Mouse (Mus musculus): ENCODE measurements around the gene Mboat7. TPM values are rescaled to one million over a fixed set of nuclear protein-coding genes. Genes with fewer than 3 reads are reported as not detected.

Mboat7 gene
- polyA plus RNA-seq, 1 experiment = 29.9 TPM

GRCm38 (mm10) chr7:3643843-3644242 is 49.5 kb downstream of the Mboat7 start:
- TF ChIP-seq MYOG (IDR thresholded peaks at IDR 0.05; ENCODE audit: control insufficient read depth in 1 of 3, insufficient read depth in 1 of 3, insufficient read length in 2 of 3, low read depth in 2 of 3) (no peak), CEBPB (IDR thresholded peaks at IDR 0.05; ENCODE audit: insufficient read depth, poor library complexity, severe bottlenecking) (no peak), SRF (IDR thresholded peaks at IDR 0.05; ENCODE audit: control insufficient read depth, insufficient read length, low read depth) (no peak), E2F4 (IDR thresholded peaks at IDR 0.05; ENCODE audit: insufficient read depth) (no peak), MAX (IDR thresholded peaks at IDR 0.05; ENCODE audit: low read depth) (no peak), USF1 (IDR thresholded peaks at IDR 0.05; ENCODE audit: low read depth) (no peak), TCF3 (IDR thresholded peaks at IDR 0.05; ENCODE audit: insufficient read length, low read depth) (no peak), POLR2A (IDR thresholded peaks at IDR 0.05; ENCODE audit: insufficient read length, low read depth) (no peak), REST (IDR thresholded peaks at IDR 0.05; ENCODE audit: insufficient read depth, insufficient read length) (no peak), MYOD1 (IDR thresholded peaks at IDR 0.05; ENCODE audit: control insufficient read depth in 1 of 3, insufficient read length in 2 of 3, low read depth in 2 of 3) (no peak), POLR2AphosphoS2 (IDR thresholded peaks at IDR 0.05; ENCODE audit: insufficient read length, low read depth) (no peak), TCF12 (IDR thresholded peaks at IDR 0.05; ENCODE audit: insufficient read depth, poor library complexity, severe bottlenecking) (no peak)
- Histone ChIP-seq H3ac (ENCODE audit: control insufficient read depth, insufficient read length) (no peak overlapping the region), H3K27me3 (ENCODE audit: control insufficient read depth, insufficient read depth, insufficient read length) (no peaks in the 10 kb centered on the region), H3K79me2 (ENCODE audit: control insufficient read depth, insufficient read depth) (peaks cover 33% of the 10 kb centered on the region), H3K4me2 (ENCODE audit: low read depth) (peak overlapping the region; percentile 76), H3K36me3 (ENCODE audit: control insufficient read depth, insufficient read depth) (no peaks in the 10 kb centered on the region), H3K4me3 (peak overlapping the region; percentile 68)

- no peak overlapping the region for H3K4me3 ChIP-seq
- no peak overlapping the region for H3K4me2 ChIP-seq (ENCODE audit: low read depth)
- no peaks in the 10 kb centered on the region for H3K27me3 ChIP-seq (ENCODE audit: control insufficient read depth, insufficient read depth, insufficient read length)
- no peaks in the 10 kb centered on the region for H3K36me3 ChIP-seq (ENCODE audit: control insufficient read depth, insufficient read depth)
- peaks cover 29% of the 10 kb centered on the region for H3K79me2 ChIP-seq (ENCODE audit: control insufficient read depth, insufficient read depth)
- no peak for TF ChIP-seq REST (IDR thresholded peaks at IDR 0.05; ENCODE audit: insufficient read depth, insufficient read length)
- TF ChIP-seq POLR2A (IDR thresholded peaks at IDR 0.05; ENCODE audit: insufficient read length, low read depth) = no peak
- TF ChIP-seq POLR2AphosphoS2 (IDR thresholded peaks at IDR 0.05; ENCODE audit: insufficient read length, low read depth) = no peak
- TF ChIP-seq MYOG (IDR thresholded peaks at IDR 0.05; ENCODE audit: control insufficient read depth in 1 of 3, insufficient read depth in 1 of 3, insufficient read length in 2 of 3, low read depth in 2 of 3) = no peak
- no peak for TF ChIP-seq TCF3 (IDR thresholded peaks at IDR 0.05; ENCODE audit: insufficient read length, low read depth)
- TF ChIP-seq E2F4 (IDR thresholded peaks at IDR 0.05; ENCODE audit: insufficient read depth) = no peak
- no peak overlapping the region for H3ac ChIP-seq (ENCODE audit: control insufficient read depth, insufficient read length)
Observed at GRCm38 (mm10) chr7:3643412-3643811, 49.9 kb downstream of the Mboat7 start.

GRCm38 (mm10) chr7:3630478-3630815 is 62.9 kb downstream of the Mboat7 start:
- H3K27me3 ChIP-seq (ENCODE audit: control insufficient read depth, insufficient read depth, insufficient read length) = no peaks in the 10 kb centered on the region
- peaks cover 35% of the 10 kb centered on the region for H3K79me2 ChIP-seq (ENCODE audit: control insufficient read depth, insufficient read depth)
- no peak overlapping the region for H3ac ChIP-seq (ENCODE audit: control insufficient read depth, insufficient read length)
- H3K4me3 ChIP-seq = peak overlapping the region; percentile 69
- H3K4me2 ChIP-seq (ENCODE audit: low read depth) = peak overlapping the region; percentile 89
- peaks cover 12% of the 10 kb centered on the region for H3K36me3 ChIP-seq (ENCODE audit: control insufficient read depth, insufficient read depth)
- TF ChIP-seq SRF (IDR thresholded peaks at IDR 0.05; ENCODE audit: control insufficient read depth, insufficient read length, low read depth) = no peak
- TF ChIP-seq MYOD1 (IDR thresholded peaks at IDR 0.05; ENCODE audit: control insufficient read depth in 1 of 3, insufficient read length in 2 of 3, low read depth in 2 of 3) = no peak
- TF ChIP-seq POLR2A (IDR thresholded peaks at IDR 0.05; ENCODE audit: insufficient read length, low read depth) = no peak
- no peak for TF ChIP-seq REST (IDR thresholded peaks at IDR 0.05; ENCODE audit: insufficient read depth, insufficient read length)
- no peak for TF ChIP-seq TCF12 (IDR thresholded peaks at IDR 0.05; ENCODE audit: insufficient read depth, poor library complexity, severe bottlenecking)
- TF ChIP-seq TCF3 (IDR thresholded peaks at IDR 0.05; ENCODE audit: insufficient read length, low read depth) = no peak
- TF ChIP-seq MAX (IDR thresholded peaks at IDR 0.05; ENCODE audit: low read depth) = no peak
- TF ChIP-seq MYOG (IDR thresholded peaks at IDR 0.05; ENCODE audit: control insufficient read depth in 1 of 3, insufficient read depth in 1 of 3, insufficient read length in 2 of 3, low read depth in 2 of 3) = no peak
- TF ChIP-seq USF1 (IDR thresholded peaks at IDR 0.05; ENCODE audit: low read depth) = no peak
- no peak for TF ChIP-seq E2F4 (IDR thresholded peaks at IDR 0.05; ENCODE audit: insufficient read depth)
- no peak for TF ChIP-seq POLR2AphosphoS2 (IDR thresholded peaks at IDR 0.05; ENCODE audit: insufficient read length, low read depth)
- TF ChIP-seq CEBPB (IDR thresholded peaks at IDR 0.05; ENCODE audit: insufficient read depth, poor library complexity, severe bottlenecking) = no peak

- H3K4me3 ChIP-seq = peak within 1 kb of the TSS; percentile 69
- H3ac ChIP-seq (ENCODE audit: control insufficient read depth, insufficient read length) = peak within 1 kb of the TSS; percentile 82
- peaks cover 35% of the 10 kb centered on the region for H3K79me2 ChIP-seq (ENCODE audit: control insufficient read depth, insufficient read depth)
- TF ChIP-seq CEBPB (IDR thresholded peaks at IDR 0.05; ENCODE audit: insufficient read depth, poor library complexity, severe bottlenecking) = peak; percentile 46; the same call in 1 of the 2 replicates
- TF ChIP-seq POLR2A (IDR thresholded peaks at IDR 0.05; ENCODE audit: insufficient read length, low read depth) = peak; percentile 25
- no peak for TF ChIP-seq USF1 (IDR thresholded peaks at IDR 0.05; ENCODE audit: low read depth)
- TF ChIP-seq MAX (IDR thresholded peaks at IDR 0.05; ENCODE audit: low read depth) = no peak
- no peak for TF ChIP-seq POLR2AphosphoS2 (IDR thresholded peaks at IDR 0.05; ENCODE audit: insufficient read length, low read depth)
- no peak for TF ChIP-seq TCF12 (IDR thresholded peaks at IDR 0.05; ENCODE audit: insufficient read depth, poor library complexity, severe bottlenecking)
- no peak for TF ChIP-seq TCF3 (IDR thresholded peaks at IDR 0.05; ENCODE audit: insufficient read length, low read depth)
- no peak for TF ChIP-seq MYOD1 (IDR thresholded peaks at IDR 0.05; ENCODE audit: control insufficient read depth in 1 of 3, insufficient read length in 2 of 3, low read depth in 2 of 3)
- peak; percentile 70 for TF ChIP-seq SRF (IDR thresholded peaks at IDR 0.05; ENCODE audit: control insufficient read depth, insufficient read length, low read depth)
- TF ChIP-seq MYOG (IDR thresholded peaks at IDR 0.05; ENCODE audit: control insufficient read depth in 1 of 3, insufficient read depth in 1 of 3, insufficient read length in 2 of 3, low read depth in 2 of 3) = no peak
- TF ChIP-seq REST (IDR thresholded peaks at IDR 0.05; ENCODE audit: insufficient read depth, insufficient read length) = no peak
- peak; percentile 65 for TF ChIP-seq E2F4 (IDR thresholded peaks at IDR 0.05; ENCODE audit: insufficient read depth)
- H3K27me3 ChIP-seq (ENCODE audit: control insufficient read depth, insufficient read depth, insufficient read length) = no peaks in the 10 kb centered on the region
- peaks cover 8% of the 10 kb centered on the region for H3K36me3 ChIP-seq (ENCODE audit: control insufficient read depth, insufficient read depth)
- peak within 1 kb of the TSS; percentile 94 for H3K4me2 ChIP-seq (ENCODE audit: low read depth)
Observed at GRCm38 (mm10) chr7:3629543-3630477, 63.5 kb downstream of the Mboat7 start, which contains the start of the genes Tfpt and Prpf31. Gene Tfpt (minus strand): TSS chr7:3629929. Gene Prpf31 (plus strand): TSS chr7:3629985.
